Mouse (Mus musculus): ENCODE measurements at regions not wholly inside any gene's neighbourhood (a gene's known extent, or its start where the extent isn't known, plus 50 kb on each side); places are given as distances from the start of the nearest gene placed in this dataset.

DNA sequence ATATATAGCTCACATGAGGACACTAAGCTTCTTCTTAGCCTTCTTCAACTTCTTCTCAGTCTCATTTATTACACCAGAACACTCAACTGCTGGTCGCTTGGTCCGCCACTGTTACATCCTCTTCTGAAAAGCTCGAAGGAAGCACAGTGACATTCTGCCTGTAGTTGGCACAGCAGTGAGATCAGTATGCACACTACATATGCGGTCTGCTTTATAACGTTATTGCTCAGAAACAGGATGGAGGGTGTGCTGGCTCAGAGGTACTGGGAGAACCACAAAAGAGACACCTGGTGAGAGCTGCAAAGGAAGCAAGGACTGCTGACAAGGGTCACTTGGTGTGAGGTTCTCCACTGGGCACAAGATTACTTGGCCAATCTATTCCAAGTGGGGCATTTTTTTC, 179.5 kb downstream of the Ets1 start:
- ATAC-seq (ENCODE audit: extremely low read depth, insufficient number of reproducible peaks, low FRiP score, poor library complexity, severe bottlenecking), result no peak

DNA sequence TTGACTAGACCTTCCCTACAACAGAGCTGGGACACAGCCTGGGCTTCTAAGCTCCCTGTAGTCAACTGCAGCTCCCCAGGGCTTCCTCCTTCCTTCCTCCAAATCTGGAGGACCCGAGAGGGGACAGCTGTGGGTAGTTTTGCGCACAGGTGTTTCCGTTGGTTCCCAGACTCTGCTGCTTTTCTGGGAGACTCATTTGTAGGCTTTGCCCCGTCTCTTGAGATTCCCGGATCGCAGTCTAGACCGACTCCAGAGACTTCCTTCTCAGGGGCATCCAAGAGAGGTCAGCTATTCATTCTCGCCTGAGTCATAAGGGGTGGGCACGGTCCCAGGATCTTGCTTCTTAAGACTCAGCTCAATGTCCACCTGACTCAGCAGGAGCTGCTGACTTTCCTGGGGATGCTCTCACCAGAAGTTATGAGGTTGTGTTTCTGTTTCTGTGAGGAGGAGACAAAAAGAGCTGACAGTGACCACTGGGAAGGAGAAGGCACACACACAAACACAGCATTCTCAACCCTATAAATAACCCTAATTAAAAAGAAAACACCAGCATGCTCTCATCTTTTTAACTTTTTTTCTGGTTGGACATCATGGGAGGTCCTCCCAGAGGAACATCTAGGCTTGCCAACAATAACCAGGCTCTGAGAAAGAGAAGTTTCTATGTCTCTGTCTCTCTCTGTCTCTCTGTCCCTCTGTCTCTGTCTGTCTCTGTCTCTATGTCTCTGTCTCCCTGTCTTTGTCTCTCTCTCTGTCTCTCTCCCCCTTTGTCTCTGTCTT, 180.8 kb downstream of the Ets1 start:
- no peak for ATAC-seq (ENCODE audit: extremely low read depth, insufficient number of reproducible peaks, low FRiP score, poor library complexity, severe bottlenecking)

DNA sequence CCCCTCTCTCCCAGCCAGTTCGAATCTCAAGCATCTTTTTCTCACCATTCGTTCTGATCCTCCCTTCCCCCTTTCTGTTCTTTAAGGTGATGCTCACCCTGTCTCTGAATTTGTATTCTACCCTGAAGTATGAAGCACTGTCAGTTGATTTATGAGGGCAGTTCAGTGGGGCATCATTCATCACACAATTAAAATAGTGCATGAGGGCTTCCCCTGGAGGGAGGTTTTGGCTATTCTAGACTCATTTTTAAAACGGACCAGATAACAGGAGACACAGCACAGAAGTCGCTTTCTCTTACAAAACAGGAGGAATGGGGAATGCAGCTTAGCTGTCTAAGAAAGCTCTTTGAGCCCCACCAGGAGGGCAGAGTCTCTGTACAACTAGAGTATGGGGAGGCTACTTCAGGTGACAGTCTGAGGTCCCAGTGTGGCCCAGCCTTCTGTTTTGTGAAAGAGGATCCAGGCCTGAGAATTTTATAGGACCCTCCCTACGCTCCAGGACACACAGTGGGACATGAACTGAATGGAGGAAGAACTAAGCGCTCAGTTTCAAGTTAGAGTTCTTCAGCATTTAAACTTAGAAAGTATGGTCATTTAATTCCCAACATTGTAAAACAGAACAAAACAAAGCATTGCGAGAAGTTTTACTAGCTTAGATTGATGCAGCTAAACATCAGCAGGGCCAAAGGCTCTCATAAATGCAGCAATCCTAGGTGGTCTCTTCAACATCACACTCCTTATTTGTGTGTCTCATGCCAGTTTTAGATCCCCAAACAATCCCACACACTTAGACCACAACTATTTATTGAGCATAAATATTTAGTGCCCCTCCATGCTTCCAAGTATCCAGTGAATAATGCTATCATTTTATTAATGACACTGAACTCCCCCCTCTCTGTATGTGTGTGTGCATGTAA, 181.7 kb downstream of the Ets1 start:
- no peak for ATAC-seq (ENCODE audit: extremely low read depth, insufficient number of reproducible peaks, low FRiP score, poor library complexity, severe bottlenecking)

DNA sequence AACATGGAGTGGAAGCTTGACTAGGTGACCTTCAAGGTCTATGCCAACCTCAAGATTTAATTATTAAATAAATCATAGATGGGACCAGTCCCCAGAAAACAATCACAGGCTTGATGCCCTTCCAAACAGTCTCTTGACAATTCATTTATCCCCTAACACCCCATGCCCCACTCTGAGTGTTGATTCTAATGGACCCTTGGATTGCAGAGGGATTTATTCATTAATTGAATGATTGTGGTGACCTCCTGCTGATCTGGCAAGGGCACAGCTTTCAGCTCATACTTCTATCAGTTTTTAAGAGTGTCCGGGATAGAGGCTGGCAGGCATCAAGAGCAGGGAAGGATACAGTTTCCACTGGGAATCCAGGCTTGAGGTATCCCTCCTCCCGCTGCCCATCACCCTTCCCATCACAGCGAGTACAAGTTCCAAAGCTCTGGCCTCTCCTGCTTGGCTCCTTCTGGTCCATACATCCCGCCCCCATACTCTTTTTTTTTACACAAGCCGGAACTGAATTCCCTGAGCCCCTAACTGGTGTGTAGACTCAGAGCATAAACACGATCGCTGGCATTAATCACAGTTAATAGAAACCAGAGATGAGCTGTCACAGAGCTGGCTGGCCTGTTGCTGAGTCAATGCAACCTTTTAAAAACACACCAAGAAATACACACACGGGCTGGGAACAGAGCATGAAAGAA, 187.6 kb downstream of the Ets1 start:
- no peak for ATAC-seq (ENCODE audit: extremely low read depth, insufficient number of reproducible peaks, low FRiP score, poor library complexity, severe bottlenecking)

DNA sequence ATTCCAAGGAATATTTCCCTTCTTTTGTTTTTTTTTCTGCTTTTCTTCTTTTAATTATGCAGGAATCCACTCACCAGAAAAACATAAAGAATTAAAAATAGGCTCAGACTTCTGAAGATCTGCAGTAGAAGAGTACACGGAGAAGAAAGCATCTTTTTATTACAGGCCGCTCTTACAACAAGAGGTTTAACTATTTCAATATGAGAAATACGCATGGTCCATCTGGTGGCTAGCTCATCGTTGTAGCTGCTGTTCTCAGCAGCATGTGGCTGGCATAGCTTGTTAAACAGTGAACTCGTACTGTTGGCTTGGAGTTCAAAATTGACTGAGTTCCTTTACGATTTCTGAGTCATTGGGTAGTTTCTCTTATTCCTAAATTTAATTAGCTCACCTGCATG, 188.1 kb downstream of the Ets1 start:
- ATAC-seq (ENCODE audit: extremely low read depth, insufficient number of reproducible peaks, low FRiP score, poor library complexity, severe bottlenecking), result no peak

DNA sequence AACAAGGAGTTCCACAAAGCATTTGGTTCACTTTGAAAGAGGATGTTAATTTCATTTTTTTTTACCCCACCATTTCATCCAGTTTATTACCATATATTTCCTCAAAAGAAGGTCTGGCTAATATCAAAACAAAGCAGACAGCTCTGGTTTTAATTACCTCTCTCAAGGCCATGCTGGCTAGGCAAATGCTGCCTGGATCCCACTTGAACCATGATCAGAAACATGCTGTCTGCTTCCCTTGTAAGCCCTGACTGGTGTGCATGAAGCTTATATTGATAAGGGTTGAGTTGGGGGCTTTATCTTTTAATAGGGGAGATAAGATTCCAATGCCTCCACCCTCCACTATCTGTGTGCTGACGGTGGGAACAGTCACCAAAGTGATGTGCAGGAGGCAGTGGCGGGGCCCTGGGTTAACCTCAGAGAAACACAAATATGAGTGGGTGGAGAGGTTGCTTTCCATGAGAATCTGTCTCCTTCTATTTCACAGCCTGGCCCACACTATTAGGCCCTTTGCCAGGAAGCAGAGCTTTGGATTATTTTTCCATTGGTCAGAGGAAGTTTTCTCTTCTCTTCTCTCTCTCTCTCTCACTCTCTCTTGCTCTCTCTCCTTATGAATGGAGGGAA, 194.4 kb downstream of the Ets1 start:
- no peak for ATAC-seq (ENCODE audit: extremely low read depth, insufficient number of reproducible peaks, low FRiP score, poor library complexity, severe bottlenecking)

DNA sequence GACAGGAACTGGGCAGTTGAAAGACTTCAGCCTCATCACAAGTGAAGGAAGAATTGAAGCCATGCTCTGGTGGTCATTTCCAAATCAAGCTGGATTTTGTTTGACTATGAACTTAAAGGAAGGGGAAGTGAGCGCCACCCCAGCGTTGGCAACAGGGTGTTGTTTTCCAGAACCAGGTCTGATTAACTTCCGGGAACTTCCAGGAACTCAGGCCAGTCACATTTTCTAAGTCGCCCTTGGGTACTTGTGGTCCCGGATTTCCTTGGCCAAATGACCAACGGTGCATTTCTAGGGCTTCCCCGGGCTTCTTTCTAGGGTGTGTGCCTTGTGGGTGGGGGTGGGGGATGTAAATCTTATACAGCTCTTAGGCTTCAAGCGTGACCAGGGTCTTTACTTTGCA, 197.4 kb downstream of the Ets1 start:
- no peak for ATAC-seq (ENCODE audit: extremely low read depth, insufficient number of reproducible peaks, low FRiP score, poor library complexity, severe bottlenecking)

DNA sequence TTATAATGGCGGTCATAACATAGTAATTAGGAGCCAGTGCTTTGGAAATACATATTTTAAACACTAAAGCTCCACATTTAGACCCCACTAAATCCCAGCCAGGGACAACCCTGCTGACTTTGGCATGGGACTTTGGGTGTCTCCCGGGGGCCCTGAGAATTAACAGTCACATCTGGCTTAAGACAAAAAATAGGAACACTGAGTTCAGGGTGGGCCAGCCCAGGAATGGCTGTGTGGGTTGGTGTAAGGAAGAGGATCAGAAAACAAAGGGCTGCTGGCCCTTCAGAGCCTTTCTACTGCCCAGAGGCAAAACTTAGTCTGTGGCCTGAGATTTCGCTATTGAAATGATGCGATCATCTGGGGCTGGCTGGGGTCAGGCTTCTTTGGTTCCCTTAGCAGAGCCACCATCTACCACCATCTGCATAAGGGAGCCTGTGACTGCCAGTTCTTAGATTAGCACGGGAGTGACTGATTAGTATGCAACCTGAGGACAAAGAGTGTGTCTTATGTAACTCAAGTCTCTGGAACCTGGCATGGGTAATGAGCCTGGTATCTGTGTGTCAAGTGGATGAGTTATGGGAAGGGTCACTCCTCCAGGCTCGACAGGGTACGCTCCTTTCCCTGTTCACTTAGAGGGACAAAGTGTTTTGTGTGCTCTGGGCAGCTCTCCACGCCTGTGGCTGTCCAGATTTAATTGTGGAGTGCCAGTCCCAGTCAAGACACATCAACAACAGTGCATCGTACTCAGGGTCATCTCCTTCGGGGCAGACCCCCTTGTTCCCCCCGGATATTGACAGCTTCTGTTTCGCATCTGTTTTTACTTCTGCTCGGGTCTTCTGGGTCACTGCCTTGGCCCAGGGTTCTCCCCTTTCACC, 199.0 kb downstream of the Ets1 start:
- ATAC-seq (ENCODE audit: extremely low read depth, insufficient number of reproducible peaks, low FRiP score, poor library complexity, severe bottlenecking), result no peak

DNA sequence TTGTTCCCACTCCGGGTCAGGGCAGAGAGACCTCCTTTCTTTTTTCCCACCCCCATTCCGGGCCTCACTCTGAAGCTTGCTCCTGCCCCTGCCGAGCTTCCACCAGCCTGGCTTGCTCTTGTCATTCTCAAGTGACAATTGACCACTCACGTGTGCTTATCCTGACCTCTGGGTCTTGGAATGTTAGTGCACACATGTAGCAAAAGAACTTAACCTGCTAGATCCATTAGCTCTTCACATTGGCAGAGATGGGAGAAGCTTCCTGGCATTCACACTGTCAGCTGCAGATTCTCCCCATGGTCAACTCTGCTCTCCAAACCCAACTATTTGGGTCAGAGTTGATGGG, 199.6 kb downstream of the Ets1 start:
- no peak for ATAC-seq (ENCODE audit: extremely low read depth, insufficient number of reproducible peaks, low FRiP score, poor library complexity, severe bottlenecking)

DNA sequence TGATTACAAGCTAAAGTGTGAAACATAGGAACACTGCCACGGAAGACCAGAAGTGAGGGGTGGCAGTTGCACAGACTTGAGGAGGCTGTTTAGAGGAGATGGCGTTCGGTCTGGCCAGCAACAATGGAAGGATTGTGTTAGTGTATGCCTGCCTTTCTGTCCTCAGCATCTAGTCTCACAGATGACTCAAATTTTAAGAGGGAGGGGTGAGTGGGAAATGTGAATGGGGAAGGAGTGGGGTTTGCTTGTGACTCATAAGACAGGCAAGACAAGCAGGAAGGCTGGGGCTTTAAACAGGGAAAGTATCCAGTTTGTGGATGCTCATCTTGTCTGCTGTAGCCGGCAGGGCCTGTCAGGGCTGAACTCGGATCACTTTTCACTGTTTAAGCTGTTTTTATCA, 200.3 kb downstream of the Ets1 start:
- ATAC-seq (ENCODE audit: extremely low read depth, insufficient number of reproducible peaks, low FRiP score, poor library complexity, severe bottlenecking), result no peak

DNA sequence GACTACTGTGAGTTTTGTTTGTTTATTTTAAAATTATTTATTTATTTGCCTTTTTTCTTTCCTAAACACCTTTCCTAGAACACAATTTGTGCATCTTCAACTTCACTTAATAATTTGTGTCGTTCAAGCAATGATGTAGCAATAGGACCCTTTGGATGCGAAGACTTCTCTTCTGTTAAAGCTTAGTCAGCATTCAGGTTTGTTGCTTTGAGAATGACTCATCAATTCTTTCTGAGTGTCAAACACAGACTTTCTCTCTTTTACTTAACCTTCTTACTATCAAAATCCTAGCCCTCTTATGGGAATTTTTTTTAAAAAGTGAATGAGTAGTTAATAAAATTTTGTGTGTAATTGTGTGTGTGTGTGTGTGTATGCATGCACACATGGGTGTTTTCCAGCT, 211.3 kb downstream of the Ets1 start:
- no peak for ATAC-seq (ENCODE audit: extremely low read depth, insufficient number of reproducible peaks, low FRiP score, poor library complexity, severe bottlenecking)

DNA sequence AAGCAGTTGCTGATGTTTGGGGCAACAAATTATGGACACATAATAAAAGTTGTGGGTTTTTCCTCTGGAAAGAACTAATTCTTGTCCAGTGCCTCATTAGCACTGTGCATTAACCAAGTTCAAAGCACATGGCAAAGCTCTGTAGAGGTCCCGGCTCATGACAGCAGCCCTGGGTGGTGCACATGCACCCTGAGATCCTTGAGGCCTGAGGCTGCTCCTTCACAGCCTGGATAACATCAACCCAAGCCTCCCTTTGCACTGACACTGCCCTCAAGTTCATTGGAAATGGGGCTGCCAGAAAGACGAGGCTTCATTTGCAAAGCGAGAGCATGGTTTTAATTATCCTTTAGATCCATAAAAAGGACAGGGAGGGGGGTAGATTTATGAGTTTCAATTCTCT, 216.3 kb downstream of the Ets1 start:
- ATAC-seq (ENCODE audit: extremely low read depth, insufficient number of reproducible peaks, low FRiP score, poor library complexity, severe bottlenecking), result no peak

DNA sequence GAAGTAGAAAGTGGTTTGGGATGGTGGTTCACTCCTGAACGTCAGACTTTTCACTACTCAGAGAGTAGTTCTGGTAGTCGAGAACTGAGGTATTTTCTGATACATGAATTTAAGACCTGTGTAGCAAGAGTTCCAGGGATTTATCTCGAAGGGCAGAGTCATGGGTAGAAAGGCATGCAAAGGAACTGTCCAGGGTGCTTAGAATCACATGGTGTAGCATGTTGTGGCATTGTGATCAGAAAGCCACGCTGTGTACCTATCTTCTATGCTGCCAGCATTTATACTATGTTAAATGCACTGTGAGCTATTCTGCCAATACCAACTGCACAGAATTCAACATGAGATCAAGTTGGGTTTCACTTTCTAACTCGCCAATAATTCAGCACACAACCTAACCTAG, 227.3 kb downstream of the Ets1 start:
- no peak for ATAC-seq (ENCODE audit: extremely low read depth, insufficient number of reproducible peaks, low FRiP score, poor library complexity, severe bottlenecking)

DNA sequence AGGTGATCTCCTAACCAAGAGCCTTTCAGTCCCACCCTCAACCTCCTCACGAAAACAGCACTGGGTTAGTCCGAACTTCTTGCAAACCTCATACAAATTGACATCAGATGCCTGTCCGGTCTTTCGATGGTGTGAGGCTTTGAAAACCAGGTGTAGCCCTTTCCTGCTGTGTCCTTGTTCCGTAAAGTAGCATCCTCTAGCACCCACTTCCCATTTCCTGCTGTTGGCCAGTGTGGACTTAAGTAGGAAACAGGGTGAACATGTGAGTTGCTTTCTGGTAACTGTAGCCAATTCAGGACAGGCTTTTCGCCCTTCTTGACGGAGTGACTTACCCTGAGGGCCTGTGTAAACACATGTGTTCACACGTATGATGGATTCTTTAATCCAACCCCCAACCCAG, 232.9 kb downstream of the Ets1 start:
- ATAC-seq (ENCODE audit: extremely low read depth, insufficient number of reproducible peaks, low FRiP score, poor library complexity, severe bottlenecking), result no peak

DNA sequence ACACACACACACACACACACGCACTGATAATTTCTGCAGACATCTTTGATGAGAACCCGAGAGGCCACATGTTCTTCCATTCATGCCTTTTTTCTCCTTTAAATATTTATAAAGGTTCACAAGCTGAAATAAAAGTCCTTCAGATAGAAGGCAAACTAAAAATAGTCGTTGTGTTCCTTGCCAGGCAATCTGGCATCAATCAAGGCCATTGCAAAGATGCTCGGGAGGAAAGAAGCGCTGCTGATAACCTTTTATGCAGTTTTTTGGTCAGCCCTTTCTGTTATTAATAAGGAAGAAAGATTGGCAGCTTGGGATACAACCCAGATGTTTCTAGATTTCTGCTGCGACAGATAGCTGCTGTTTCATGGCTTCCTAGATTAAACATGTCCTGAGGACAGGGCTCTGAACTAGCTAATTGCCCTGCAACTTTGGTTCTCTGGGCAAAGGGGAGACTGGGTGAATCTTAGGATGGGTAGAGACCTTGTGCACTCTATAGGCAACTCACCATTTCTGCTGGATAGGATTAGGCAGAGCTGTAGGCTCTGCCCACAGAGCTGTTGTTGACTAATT, 238.4 kb downstream of the Ets1 start:
- ATAC-seq (ENCODE audit: extremely low read depth, insufficient number of reproducible peaks, low FRiP score, poor library complexity, severe bottlenecking), result no peak

DNA sequence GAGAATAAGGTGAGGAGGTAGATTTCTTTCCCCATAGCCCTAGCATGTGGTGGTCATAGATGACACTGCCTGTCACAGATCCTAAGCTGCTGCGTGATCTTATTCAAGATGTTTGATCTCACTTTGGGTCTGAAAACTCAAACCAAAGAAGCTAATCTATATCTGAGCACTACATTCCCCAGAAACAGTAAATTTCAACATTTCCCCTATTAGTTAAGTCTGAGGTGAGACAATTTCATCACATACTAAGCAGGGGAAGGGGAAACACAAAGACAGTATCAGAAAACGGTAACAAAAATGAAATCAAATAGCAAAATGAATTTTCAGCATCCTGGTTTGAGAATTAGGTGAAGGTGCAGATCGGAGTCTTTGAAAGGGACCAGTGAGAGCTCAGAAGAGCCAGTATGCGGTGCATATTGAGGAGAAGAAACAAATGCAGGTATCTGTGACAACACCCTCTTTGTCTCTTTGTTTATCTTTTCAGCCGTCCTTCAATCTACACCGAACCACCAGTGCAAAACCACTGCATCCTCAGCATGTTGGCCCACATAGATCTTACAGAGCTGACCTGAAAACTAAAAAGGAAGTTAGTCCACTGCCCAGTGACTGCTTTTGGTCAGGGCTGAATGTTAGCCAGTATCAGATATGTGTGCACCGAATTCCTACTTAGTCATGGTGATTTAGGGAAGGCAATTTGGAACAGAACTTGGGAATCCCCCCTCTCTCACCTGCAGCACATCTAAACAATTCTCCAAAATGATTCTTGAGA, 247.0 kb downstream of the Ets1 start:
- ATAC-seq (ENCODE audit: extremely low read depth, insufficient number of reproducible peaks, low FRiP score, poor library complexity, severe bottlenecking), result no peak

DNA sequence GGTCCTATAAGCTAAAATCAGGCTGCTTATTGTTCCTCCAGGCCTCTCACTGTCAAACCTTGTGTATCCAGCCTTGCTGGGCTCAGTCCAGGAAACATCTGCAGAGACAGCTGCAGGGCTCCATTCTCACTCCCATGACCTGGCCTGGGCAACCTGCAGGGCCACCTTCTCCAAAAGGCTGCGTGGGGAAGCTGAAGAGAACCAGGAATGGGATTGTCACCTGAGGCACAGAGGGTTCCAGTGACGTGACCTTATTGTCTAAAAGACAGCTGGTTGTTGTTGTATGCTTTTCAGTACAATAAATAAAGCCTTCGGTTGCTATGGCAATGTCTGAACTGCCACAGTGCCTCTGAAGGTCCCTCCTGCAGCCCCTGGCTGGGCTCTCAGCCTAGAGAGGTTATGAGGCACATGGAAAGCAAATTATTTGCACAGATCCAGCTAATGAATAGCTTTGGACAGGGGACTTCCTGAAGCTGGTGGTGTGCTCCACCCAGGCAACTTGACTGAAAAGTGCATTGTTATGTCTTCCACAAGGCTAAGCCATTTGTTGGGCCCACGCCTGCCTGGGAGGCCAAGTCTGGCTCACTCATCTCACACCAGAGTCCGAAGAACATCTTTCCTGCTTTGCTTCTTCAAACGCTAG, 250.1 kb downstream of the Ets1 start:
- ATAC-seq (ENCODE audit: extremely low read depth, insufficient number of reproducible peaks, low FRiP score, poor library complexity, severe bottlenecking), result no peak

All from neutrophil, adult 5-6 weeks (primary cell).